Mouse (Mus musculus): ENCODE measurements at regions not wholly inside any gene's neighbourhood (a gene's known extent, or its start where the extent isn't known, plus 50 kb on each side); places are given as distances from the start of the nearest gene placed in this dataset.

- DNase-seq (ENCODE audit: low spot score) = peak; percentile 61
These were observed 406.2 kb upstream of the Ndn start for GRCm38 (mm10) chr7:61939971-61940705.

GRCm38 (mm10) chr7:61982203-61982932, 364.0 kb upstream of the Ndn start:
- DNase-seq (ENCODE audit: low spot score) = peak; percentile 4

GRCm38 (mm10) chr7:62026635-62027034, 319.7 kb upstream of the Ndn start:
- DNase-seq (ENCODE audit: low spot score) = no peak

GRCm38 (mm10) chr7:62045743-62046451, 300.5 kb upstream of the Ndn start:
- peak; percentile 0 for DNase-seq (ENCODE audit: low spot score)

GRCm38 (mm10) chr7:62046452-62046809, 299.9 kb upstream of the Ndn start:
- DNase-seq (ENCODE audit: low spot score) = no peak

- DNase-seq (ENCODE audit: low spot score) = no peak
These were observed 267.8 kb upstream of the Ndn start for GRCm38 (mm10) chr7:62078607-62079006.

GRCm38 (mm10) chr7:62085120-62085849, 261.1 kb upstream of the Ndn start:
- DNase-seq (ENCODE audit: low spot score) = no peak

Data from embryo, embryonic 10.5 days (tissue).